Mouse (Mus musculus) thymus, adult 2 months (tissue): ENCODE results near the gene Smad9. TPM values are rescaled to one million over a fixed set of nuclear protein-coding genes. Genes with fewer than 3 reads are reported as not detected.

Experiments used
- DNase-seq: peaks from one replicate; pipeline ENCODE4 v3.0.0; 2021
- H3K27ac ChIP-seq: fragments of 200-500 bp; 2 replicates; pipeline ENCODE4 v1.5.1; 2012; ENCODE audit warnings: low read length, control low read depth; ENCODE audit not compliant: control insufficient read depth, insufficient read depth
- H3K27me3 ChIP-seq: fragments of 200-500 bp; 2 replicates; pipeline ENCODE4 v1.6.1; 2012; ENCODE audit warnings: mild to moderate bottlenecking, low read length, moderate library complexity, mixed read lengths; ENCODE audit not compliant: control insufficient read depth, insufficient read depth
- H3K36me3 ChIP-seq: fragments of 200-500 bp; 2 replicates; pipeline ENCODE4 v1.6.1; 2012; ENCODE audit warnings: mild to moderate bottlenecking, low read length, moderate library complexity; ENCODE audit not compliant: control insufficient read depth, insufficient read depth
- H3K4me1 ChIP-seq: fragments of 200-500 bp; replicated peaks from 2 replicates; pipeline ENCODE4 v1.6.1; 2012; ENCODE audit warnings: low read length; ENCODE audit not compliant: control insufficient read depth, insufficient read depth
- H3K4me3 ChIP-seq: fragments of 200-500 bp; 2 replicates; pipeline ENCODE4 v1.5.1; 2012; ENCODE audit warnings: mild to moderate bottlenecking, low read length, control low read depth, moderate library complexity; ENCODE audit not compliant: control insufficient read depth, insufficient read depth
- CTCF ChIP-seq: fragments of 200-500 bp; IDR thresholded peaks from 2 replicates; pipeline ENCODE4 v1.5.1; 2012; ENCODE audit warnings: mild to moderate bottlenecking, control low read depth, low read length, moderate library complexity, borderline replicate concordance; ENCODE audit not compliant: control insufficient read depth, poor library complexity, insufficient read depth; ENCODE audit errors: extremely low read depth
- POLR2A ChIP-seq: fragments of 200-500 bp; IDR thresholded peaks from 2 replicates; pipeline ENCODE4 v1.6.1; 2012; ENCODE audit warnings: mild to moderate bottlenecking, low read length, control low read depth, moderate library complexity; ENCODE audit not compliant: control insufficient read depth, poor library complexity, insufficient read depth; ENCODE audit errors: extremely low read depth
- WGBS: fragments of 180-500 bp; shearing (Covaris S2); methylation state at CpG from one replicate; pipeline ENCODE4 v1.1.7; 2018; 5-methylcytosine and 5-hydroxymethylcytosine counted together
- polyA plus RNA-seq: library from polyadenylated mRNA; depleted of rRNA; stranded (reverse); fragments of >200 nt; gene quantifications from 2 replicates; pipeline ENCODE4 v1.2.3, GENCODE M21; 2012

Smad9 gene
- polyA plus RNA-seq, 1 experiment = 0.36 TPM

GRCm38 (mm10) chr3:54734411-54735246 lies 20.8 kb upstream of the Smad9 start:
- WGBS = under 1% methylated on average over 84 of the region's 84 CpGs
- Histone ChIP-seq H3K36me3 (peaks cover 20% of the 10 kb centered on the region), H3K27me3 (no peaks in the 10 kb centered on the region), H3K27ac (peak overlapping the region; percentile 90), H3K4me3 (peak overlapping the region; percentile 91), H3K4me1 (peaks cover 6% of the 10 kb centered on the region; the same call in 1 of the 2 replicates)
- DNase-seq = peak; percentile 91
- TF ChIP-seq CTCF (no peak), POLR2A (peak; percentile 90)

- DNase-seq = peak; percentile 94
- under 1% methylated on average over 65 of the region's 65 CpGs for WGBS
- Histone ChIP-seq H3K4me3 (peak within 1 kb of the TSS; percentile 91), H3K36me3 (peaks cover 12% of the 10 kb centered on the region), H3K27ac (peak within 1 kb of the TSS; percentile 90), H3K4me1 (peaks cover 6% of the 10 kb centered on the region; the same call in 1 of the 2 replicates), H3K27me3 (no peaks in the 10 kb centered on the region)
- TF ChIP-seq CTCF (peak; percentile 100), POLR2A (peak; percentile 75; the same call in 1 of the 2 replicates)
Observed at GRCm38 (mm10) chr3:54735247-54736046, 19.9 kb upstream of the Smad9 start, which contains the start of the genes Exosc8 and Alg5. Gene Exosc8 (minus strand): TSS chr3:54735393. Gene Alg5 (plus strand): TSS chr3:54735539.

GRCm38 (mm10) chr3:54736101-54736927 lies 19.1 kb upstream of the Smad9 start:
- no peak overlapping the region for H3K27ac ChIP-seq
- peak; percentile 14 for DNase-seq
- WGBS = 48% methylated on average over 18 of the region's 18 CpGs

GRCm38 (mm10) chr3:54737317-54737716 lies 18.1 kb upstream of the Smad9 start:
- Histone ChIP-seq H3K36me3 (peaks cover 18% of the 10 kb centered on the region), H3K27me3 (no peaks in the 10 kb centered on the region), H3K27ac (no peak overlapping the region), H3K4me1 (peaks cover 6% of the 10 kb centered on the region; the same call in 1 of the 2 replicates), H3K4me3 (no peak overlapping the region)
- no peak for DNase-seq
- WGBS = 96% methylated on average over 8 of the region's 8 CpGs
- no peak for TF ChIP-seq CTCF
- TF ChIP-seq POLR2A = no peak

More at GRCm38 (mm10) chr3:54736101-54736927, 19.1 kb upstream of the Smad9 start:
- peaks cover 6% of the 10 kb centered on the region; the same call in 1 of the 2 replicates for H3K4me1 ChIP-seq
- H3K36me3 ChIP-seq = peaks cover 12% of the 10 kb centered on the region
- TF ChIP-seq CTCF (no peak), POLR2A (no peak)
- peak overlapping the region; percentile 91; the same call in 1 of the 2 replicates for H3K4me3 ChIP-seq
- no peaks in the 10 kb centered on the region for H3K27me3 ChIP-seq

GRCm38 (mm10) chr3:54741965-54742364 lies 13.4 kb upstream of the Smad9 start:
- H3K27ac ChIP-seq = no peak overlapping the region
- WGBS = 98% methylated on average over 11 of the region's 11 CpGs
- no peak for DNase-seq
- peaks cover 52% of the 10 kb centered on the region for H3K36me3 ChIP-seq
- no peaks in the 10 kb centered on the region for H3K4me1 ChIP-seq
- no peak for TF ChIP-seq POLR2A
- no peak for TF ChIP-seq CTCF
- H3K27me3 ChIP-seq = no peaks in the 10 kb centered on the region
- no peak overlapping the region for H3K4me3 ChIP-seq

GRCm38 (mm10) chr3:54745799-54746198 lies 9.6 kb upstream of the Smad9 start:
- H3K36me3 ChIP-seq = peaks cover 81% of the 10 kb centered on the region
- H3K27me3 ChIP-seq = no peaks in the 10 kb centered on the region
- no peak overlapping the region for H3K4me3 ChIP-seq
- DNase-seq = peak; percentile 26
- H3K27ac ChIP-seq = no peak overlapping the region
- WGBS = 79% methylated on average over 5 of the region's 5 CpGs
- H3K4me1 ChIP-seq = no peaks in the 10 kb centered on the region
- TF ChIP-seq CTCF (peak; percentile 53; the same call in 1 of the 2 replicates), POLR2A (no peak)
